Mouse (Mus musculus) G1E (cell line): Measurements from ENCODE around the gene Herpud1.

Experiments
- CTCF ChIP-seq: IDR thresholded peaks from 2 replicates; pipeline ENCODE4 v1.5.1; 2012; ENCODE audit warnings: low read depth, low read length, inconsistent platforms, mixed read lengths
- GATA1 ChIP-seq: IDR thresholded peaks from 2 replicates; pipeline ENCODE4 v1.6.1; 2012; ENCODE audit warnings: borderline replicate concordance, low read length, inconsistent platforms, mixed read lengths

- TF ChIP-seq CTCF (no peak), GATA1 (no peak)
Measured at GRCm38 (mm10) chr8:94439691-94440090, 53.5 kb downstream of the Herpud1 start.
